Mouse (Mus musculus): ENCODE measurements around the gene Dip2c.

Dip2c gene

GRCm38 (mm10) chr13:9276322-9276855, at the start of gene Dip2c:
TSS of gene Dip2c (plus strand) at chr13:9276528.
- peak; percentile 92 for DNase-seq (ENCODE audit: low spot score)

GRCm38 (mm10) chr13:9227078-9227477, 49.2 kb upstream of the Dip2c start:
- no peak for DNase-seq (ENCODE audit: low spot score)

- DNase-seq (ENCODE audit: low spot score): no peak
Measured at GRCm38 (mm10) chr13:9237495-9237894, 38.8 kb upstream of the Dip2c start.

- no peak for DNase-seq (ENCODE audit: low spot score)
Measured at GRCm38 (mm10) chr13:9239127-9239526, 37.2 kb upstream of the Dip2c start.

- no peak for DNase-seq (ENCODE audit: low spot score)
Measured at GRCm38 (mm10) chr13:9239631-9240236, 36.6 kb upstream of the Dip2c start.

- no peak for DNase-seq (ENCODE audit: low spot score)
Measured at GRCm38 (mm10) chr13:9261748-9262147, 14.6 kb upstream of the Dip2c start.

GRCm38 (mm10) chr13:9265516-9265915, 10.8 kb upstream of the Dip2c start:
- no peak for DNase-seq (ENCODE audit: low spot score)

GRCm38 (mm10) chr13:9276856-9277620, 710 bp downstream of the Dip2c start:
- DNase-seq (ENCODE audit: low spot score): peak; percentile 63

GRCm38 (mm10) chr13:9277621-9277960, 1.3 kb downstream of the Dip2c start:
- no peak for DNase-seq (ENCODE audit: low spot score)

GRCm38 (mm10) chr13:9278636-9279035, 2.3 kb downstream of the Dip2c start:
- no peak for DNase-seq (ENCODE audit: low spot score)

- DNase-seq (ENCODE audit: low spot score): no peak
Measured at GRCm38 (mm10) chr13:9283050-9283449, 6.7 kb downstream of the Dip2c start.

GRCm38 (mm10) chr13:9289916-9290315, 13.6 kb downstream of the Dip2c start:
- no peak for DNase-seq (ENCODE audit: low spot score)

GRCm38 (mm10) chr13:9296285-9296684, 20.0 kb downstream of the Dip2c start:
- DNase-seq (ENCODE audit: low spot score): no peak

GRCm38 (mm10) chr13:9297266-9297665, 20.9 kb downstream of the Dip2c start:
- DNase-seq (ENCODE audit: low spot score): no peak

GRCm38 (mm10) chr13:9297689-9298088, 21.4 kb downstream of the Dip2c start:
- no peak for DNase-seq (ENCODE audit: low spot score)

- no peak for DNase-seq (ENCODE audit: low spot score)
Measured at GRCm38 (mm10) chr13:9299657-9300056, 23.3 kb downstream of the Dip2c start.

- no peak for DNase-seq (ENCODE audit: low spot score)
Measured at GRCm38 (mm10) chr13:9308863-9309262, 32.5 kb downstream of the Dip2c start.

GRCm38 (mm10) chr13:9310806-9311205, 34.5 kb downstream of the Dip2c start:
- no peak for DNase-seq (ENCODE audit: low spot score)

GRCm38 (mm10) chr13:9312916-9313315, 36.6 kb downstream of the Dip2c start:
- DNase-seq (ENCODE audit: low spot score): no peak

GRCm38 (mm10) chr13:9314099-9314712, 37.9 kb downstream of the Dip2c start:
- DNase-seq (ENCODE audit: low spot score): peak; percentile 12

GRCm38 (mm10) chr13:9314713-9315112, 38.4 kb downstream of the Dip2c start:
- no peak for DNase-seq (ENCODE audit: low spot score)

GRCm38 (mm10) chr13:9319745-9320144, 43.4 kb downstream of the Dip2c start:
- no peak for DNase-seq (ENCODE audit: low spot score)

- no peak for DNase-seq (ENCODE audit: low spot score)
Measured at GRCm38 (mm10) chr13:9325262-9325661, 48.9 kb downstream of the Dip2c start.
